ENCODE assay signal across 11 mouse cellular contexts in the genomic region with DNA sequence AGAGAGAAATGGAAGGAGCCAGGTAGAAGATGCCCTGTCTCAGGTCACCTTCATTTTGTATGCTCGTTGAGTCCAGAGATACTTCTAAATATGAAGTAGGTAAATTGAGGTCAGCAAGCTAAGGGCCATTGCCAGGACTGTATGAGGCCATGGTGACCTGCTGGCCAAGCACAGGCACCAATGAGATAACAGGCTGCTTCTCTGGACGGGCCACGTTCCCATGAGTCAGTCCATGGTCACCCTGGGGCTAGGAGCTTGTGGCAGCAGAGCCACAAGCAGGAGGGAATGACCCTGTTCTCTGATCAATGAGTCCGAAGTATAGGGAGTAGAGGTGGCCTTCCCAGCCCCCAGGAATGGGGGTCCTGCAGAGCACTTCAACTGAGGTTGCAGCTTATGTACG. TPM values are rescaled to one million over a fixed set of nuclear protein-coding genes. Genes with fewer than 3 reads are reported as not detected.
"Had no signal": no experiment of that assay in that cellular context is flagged by ENCODE, and none has a peak within 500 bp of the region (broad histone marks: within the 10 kb centered on the region; RNA-seq: fewer than 3 reads in every experiment).

No protein-coding gene starts in this region.

- DNase-seq: lung, adult 18-20 months; lung, embryonic 14.5 days; midbrain, embryonic 14.5 days; retina, postnatal 1 day; right cerebral cortex, postnatal 14 days; thymus, adult 2 months; thymus, postnatal 25 days; thymus, postnatal 4 days had no signal

RNA-seq across cellular contexts. Expression of a gene that starts 51.3 kb away (rescaled TPM):
- total RNA-seq: megakaryocyte, adult 5-6 weeks; megakaryocyte-erythroid progenitor cell, adult 5-6 weeks had no signal
- polyA plus RNA-seq: myocyte had no signal
